Mouse (Mus musculus) macrophage (primary cell): Measurements from ENCODE around the gene Gm13119. TPM values are rescaled to one million over a fixed set of nuclear protein-coding genes. Genes with fewer than 3 reads are reported as not detected.
"Not testable (repeated sequence)": the region's sequence is repeated elsewhere in the genome, so short reads cannot be mapped to it uniquely, and the experiment has no call there.

Source experiments
- H3K27ac ChIP-seq: fragments of 350-480 bp; formaldehyde crosslinking; 2 replicates; pipeline ENCODE4 v1.9.0; 2021
- H3K36me3 ChIP-seq: fragments of 350-480 bp; formaldehyde crosslinking; 2 replicates; pipeline ENCODE4 v1.9.0; 2021; ENCODE audit errors: inconsistent target
- H3K4me3 ChIP-seq: fragments of 350-480 bp; formaldehyde crosslinking; 2 replicates; pipeline ENCODE4 v1.9.0; 2021; ENCODE audit errors: inconsistent target
- H3K79me2 ChIP-seq: fragments of 350-480 bp; formaldehyde crosslinking; 2 replicates; pipeline ENCODE4 v1.9.0; 2021; ENCODE audit errors: inconsistent target
- WGBS: methylation state at CpG from one replicate; pipeline ENCODE4 v1.1.7; 2026; ENCODE audit warnings: inconsistent platforms; ENCODE audit not compliant: missing documents; 5-methylcytosine and 5-hydroxymethylcytosine counted together
- polyA plus RNA-seq: library from polyadenylated mRNA; stranded (reverse); fragments of 250-400 nt; gene quantifications from 3 replicates; pipeline ENCODE4 v1.2.4, GENCODE M21; 2018; ENCODE audit warnings: inconsistent platforms
- total RNA-seq, 78 experiments: library from RNA; depleted of rRNA; stranded (reverse); fragments of 250-400 nt; gene quantifications; 1 replicate in 9 of 78; 2 replicates in 24 of 78; 3 replicates in 43 of 78; 4 replicates in 2 of 78; pipeline ENCODE4 v1.2.4; 2018; ENCODE audit warnings: inconsistent platforms in 56 of 78

Gm13119 gene
- not detected for total RNA-seq (2018; cell fraction: chromatin; rRNA removed)
- total RNA-seq (2018; cell fraction: cytosol; rRNA removed): not detected
- total RNA-seq (2018; cell fraction: nucleus; rRNA removed): not detected
- polyA plus RNA-seq: not detected in 3 replicates

GRCm38 (mm10) chr4:144357642-144358041, at the start of gene Gm13119:
Gene Gm13119 (plus strand): TSS chr4:144357942.
- not testable (repeated sequence) for H3K4me3 ChIP-seq, H3K36me3 ChIP-seq, H3K79me2 ChIP-seq, H3K27ac ChIP-seq
- WGBS: 94% methylated on average over 3 of the region's 3 CpGs

GRCm38 (mm10) chr4:144312666-144313460, 44.9 kb upstream of the Gm13119 start:
- H3K36me3 ChIP-seq, H3K27ac ChIP-seq, H3K4me3 ChIP-seq, H3K79me2 ChIP-seq: not testable (repeated sequence)
- 72% methylated on average over 2 of the region's 2 CpGs for WGBS

GRCm38 (mm10) chr4:144329949-144330348, 27.8 kb upstream of the Gm13119 start, which contains the start of gene Gm13128:
Gene Gm13128 (plus strand): TSS chr4:144330249.
- H3K79me2 ChIP-seq, H3K4me3 ChIP-seq, H3K27ac ChIP-seq, H3K36me3 ChIP-seq: not testable (repeated sequence)
- 64% methylated on average over 4 of the region's 4 CpGs for WGBS

GRCm38 (mm10) chr4:144335856-144336255, 21.9 kb upstream of the Gm13119 start:
- H3K27ac ChIP-seq: not testable (repeated sequence)
- WGBS: 92% methylated on average over 2 of the region's 3 CpGs

GRCm38 (mm10) chr4:144377911-144378310, 20.2 kb downstream of the Gm13119 start, which contains the start of gene Pramef20:
Gene Pramef20 (minus strand): TSS chr4:144377933.
- H3K79me2 ChIP-seq: no peaks in the 10 kb centered on the region
- H3K4me3 ChIP-seq: no peak within 1 kb of the TSS
- H3K27ac ChIP-seq: no peak within 1 kb of the TSS
- WGBS: 80% methylated on average over 2 of the region's 2 CpGs
- H3K36me3 ChIP-seq: no peaks in the 10 kb centered on the region

More at GRCm38 (mm10) chr4:144335856-144336255, 21.9 kb upstream of the Gm13119 start:
- not testable (repeated sequence) for H3K36me3 ChIP-seq, H3K79me2 ChIP-seq, H3K4me3 ChIP-seq

- 89% methylated on average over 3 of the region's 3 CpGs for WGBS
- no peaks in the 10 kb centered on the region for H3K79me2 ChIP-seq
These were observed 38.6 kb downstream of the Gm13119 start for GRCm38 (mm10) chr4:144396316-144396715.

GRCm38 (mm10) chr4:144402712-144403111, 45.0 kb downstream of the Gm13119 start:
- Histone ChIP-seq H3K27ac (no peak overlapping the region), H3K79me2 (no peaks in the 10 kb centered on the region), H3K4me3 (no peak overlapping the region), H3K36me3 (no peaks in the 10 kb centered on the region)
- 0% methylated on average over 4 of the region's 4 CpGs for WGBS

More at GRCm38 (mm10) chr4:144396316-144396715, 38.6 kb downstream of the Gm13119 start:
- no peak overlapping the region for H3K4me3 ChIP-seq
- H3K27ac ChIP-seq: no peak overlapping the region
- no peaks in the 10 kb centered on the region for H3K36me3 ChIP-seq

GRCm38 (mm10) chr4:144404456-144405086, 46.8 kb downstream of the Gm13119 start:
- Histone ChIP-seq H3K4me3 (no peak overlapping the region), H3K27ac (no peak overlapping the region), H3K79me2 (no peaks in the 10 kb centered on the region), H3K36me3 (no peaks in the 10 kb centered on the region)
- 3% methylated on average over 17 of the region's 17 CpGs for WGBS

- no peaks in the 10 kb centered on the region for H3K36me3 ChIP-seq
- 81% methylated on average over 3 of the region's 3 CpGs for WGBS
- no peaks in the 10 kb centered on the region for H3K79me2 ChIP-seq
- no peak overlapping the region for H3K4me3 ChIP-seq
- no peak overlapping the region for H3K27ac ChIP-seq
These were observed 48.5 kb downstream of the Gm13119 start for GRCm38 (mm10) chr4:144406261-144406660.

GRCm38 (mm10) chr4:144408290-144408689, 50.5 kb downstream of the Gm13119 start, which contains the start of gene Pramef12:
Gene Pramef12 (minus strand): TSS chr4:144408464.
- H3K4me3 ChIP-seq: no peak within 1 kb of the TSS
- H3K79me2 ChIP-seq: no peaks in the 10 kb centered on the region
- 90% methylated on average over 9 of the region's 9 CpGs for WGBS
- no peaks in the 10 kb centered on the region for H3K36me3 ChIP-seq
- no peak within 1 kb of the TSS for H3K27ac ChIP-seq

Other genes starting within 250 kb of the Gm13119 start
- not detected in 3 replicates for gene Oog3, start 195.3 kb upstream of the Gm13119 start, polyA plus RNA-seq
- gene Oog2, start 167.2 kb upstream of the Gm13119 start, polyA plus RNA-seq: not detected in 3 replicates
- not detected in 3 replicates for gene C87977, start 144.6 kb upstream of the Gm13119 start, polyA plus RNA-seq
- gene Pramel5, start 77.5 kb upstream of the Gm13119 start, polyA plus RNA-seq: not detected in 3 replicates
- not detected in 3 replicates for gene Gm13128, start 27.7 kb upstream of the Gm13119 start, polyA plus RNA-seq
- not detected in 3 replicates for gene Pramef20, start 20.0 kb downstream of the Gm13119 start, polyA plus RNA-seq
- not detected in 3 replicates for gene Pramef12, start 50.5 kb downstream of the Gm13119 start, polyA plus RNA-seq
- gene 1700012P22Rik, start 80.8 kb downstream of the Gm13119 start, polyA plus RNA-seq: not detected in 3 replicates
- not detected in 3 replicates for gene Gm9944, start 95.4 kb downstream of the Gm13119 start, polyA plus RNA-seq
- gene Aadacl3, start 105.8 kb downstream of the Gm13119 start, polyA plus RNA-seq: not detected in 3 replicates
- gene 9430007A20Rik, start 161.9 kb downstream of the Gm13119 start, polyA plus RNA-seq: not detected in 3 replicates
- gene Gm13124, start 207.2 kb downstream of the Gm13119 start, polyA plus RNA-seq: not detected in 3 replicates